Mouse (Mus musculus) midbrain, embryonic 14.5 days (tissue): ENCODE data around the gene Fam171a1. TPM values are rescaled to one million over a fixed set of nuclear protein-coding genes. Genes with fewer than 3 reads are reported as not detected.
A peak's percentile ranks its signal among the peaks of the same experiment; 100 is the strongest.
"Not testable (repeated sequence)": the region's sequence is repeated elsewhere in the genome, so short reads cannot be mapped to it uniquely, and the experiment has no call there.

Experiments
- ATAC-seq: fragments of 200-750 bp; cut with Nextera tagmentation; 2 replicates; pipeline ENCODE4 v1.8.0; 2017; ENCODE audit warnings: moderate number of reproducible peaks, moderate library complexity; ENCODE audit not compliant: low FRiP score, low TSS enrichment
- DNase-seq: peaks from one replicate; pipeline ENCODE4 v3.0.0-alpha.2; 2015
- H3K27ac ChIP-seq: fragments of 300-500 bp; sonication (generic); replicated peaks from 2 replicates; pipeline ENCODE4 v1.5.1; 2014; ENCODE audit warnings: mild to moderate bottlenecking, low read depth, low read length, moderate library complexity
- H3K27me3 ChIP-seq: fragments of 300-500 bp; sonication (generic); 2 replicates; pipeline ENCODE4 v1.6.1; 2014; ENCODE audit warnings: low read length, control low read depth, mixed read lengths; ENCODE audit not compliant: control insufficient read depth, insufficient read depth
- H3K36me3 ChIP-seq: fragments of 300-500 bp; sonication (generic); 2 replicates; pipeline ENCODE4 v1.6.1; 2014; ENCODE audit warnings: low read length, control low read depth; ENCODE audit not compliant: control insufficient read depth, insufficient read depth
- H3K4me1 ChIP-seq: fragments of 300-500 bp; sonication (generic); 2 replicates; pipeline ENCODE4 v1.6.1; 2014; ENCODE audit warnings: mild to moderate bottlenecking, antibody characterized with exemption, low read length, control low read depth; ENCODE audit not compliant: control insufficient read depth, insufficient read depth
- H3K4me2 ChIP-seq: fragments of 300-500 bp; sonication (generic); 2 replicates; pipeline ENCODE4 v1.6.1; 2014; ENCODE audit warnings: mild to moderate bottlenecking, low read length, moderate library complexity
- H3K4me3 ChIP-seq: fragments of 300-500 bp; sonication (generic); replicated peaks from 2 replicates; pipeline ENCODE4 v1.5.1; 2014; ENCODE audit warnings: low read depth, low read length
- H3K9ac ChIP-seq: fragments of 300-500 bp; sonication (generic); replicated peaks from 2 replicates; pipeline ENCODE4 v1.6.1; 2014; ENCODE audit warnings: mild to moderate bottlenecking, low read length, moderate library complexity
- H3K9me3 ChIP-seq: fragments of 300-500 bp; sonication (generic); 2 replicates; pipeline ENCODE4 v1.6.1; 2016; ENCODE audit warnings: low read length, control low read depth, mixed read lengths; ENCODE audit not compliant: control insufficient read depth
- WGBS: fragments of 180-500 bp; shearing (Covaris S2); extraction: QIAGEN DNeasy Blood & Tissue Kit; methylation state at CpG from one replicate; pipeline ENCODE4 v1.1.7; 2014; 5-methylcytosine and 5-hydroxymethylcytosine counted together
- polyA plus RNA-seq: library from polyadenylated mRNA; unstranded; fragments of >200 nt; fragmentation: Nextera tagmentation; extraction: Ambion mirVana; gene quantifications from 2 replicates; pipeline ENCODE4 v1.2.1, GENCODE M21; 2014

The Fam171a1 gene
- polyA plus RNA-seq, 1 experiment from 2014 or later: 50.9 TPM

DNA sequence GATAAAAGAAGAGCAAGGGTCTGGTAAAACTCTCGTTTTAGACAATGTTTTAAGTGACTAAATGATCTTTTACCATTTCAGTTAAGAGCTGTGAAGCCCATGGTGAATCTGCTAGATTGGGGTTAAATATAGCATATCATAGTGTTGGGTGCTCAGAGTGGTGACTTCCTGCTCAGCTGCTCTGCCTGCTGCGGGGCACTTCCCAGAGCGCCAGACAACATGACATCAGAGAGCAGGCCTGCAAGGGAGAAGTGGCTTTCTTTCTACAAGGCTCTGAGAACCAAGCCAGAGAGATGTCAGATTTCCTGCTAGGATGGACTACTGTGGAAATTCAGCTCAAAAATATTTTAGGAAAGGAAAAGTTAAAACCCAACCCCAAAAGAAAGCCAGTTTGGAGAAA, 57.8 kb downstream of the Fam171a1 start:
- no peak overlapping the region for H3K4me3 ChIP-seq
- no peak for ATAC-seq

DNA sequence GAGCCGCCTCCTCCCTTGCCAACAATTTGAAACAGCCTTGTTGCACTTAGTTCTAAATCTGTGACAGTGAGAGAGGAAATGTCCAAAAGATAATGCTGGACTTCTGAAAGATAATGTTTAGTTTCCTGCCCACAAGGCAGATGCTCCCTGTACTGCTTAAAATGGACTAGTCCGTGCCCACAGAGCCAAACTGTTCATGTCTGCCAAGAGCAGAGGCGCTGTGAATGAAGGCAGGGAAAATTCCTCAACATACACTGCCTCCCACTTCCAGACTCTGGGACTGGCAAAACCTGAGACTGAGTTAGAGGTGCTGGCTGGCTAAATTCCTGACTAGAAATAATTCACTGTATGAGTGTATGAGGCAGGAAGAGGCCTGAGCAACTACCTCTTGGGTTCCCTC, 58.6 kb downstream of the Fam171a1 start:
- 76% methylated on average over 3 of the region's 3 CpGs for WGBS
- no peaks in the 10 kb centered on the region for H3K36me3 ChIP-seq
- H3K4me3 ChIP-seq: no peak overlapping the region
- no peak overlapping the region for H3K4me2 ChIP-seq
- peaks cover 24% of the 10 kb centered on the region for H3K4me1 ChIP-seq
- no peak for DNase-seq
- no peak for ATAC-seq
- no peaks in the 10 kb centered on the region for H3K27me3 ChIP-seq
- H3K9ac ChIP-seq: 0 out of 2 replicates have a peak overlapping the region, but pooled peaks have one; percentile 13
- no peak overlapping the region for H3K27ac ChIP-seq
- H3K9me3 ChIP-seq: no peaks in the 10 kb centered on the region

More for the DNA sequence above, 57.8 kb downstream of the Fam171a1 start:
- 83% methylated on average over 3 of the region's 3 CpGs for WGBS
- Histone ChIP-seq H3K9me3 (no peaks in the 10 kb centered on the region), H3K27ac (no peak overlapping the region), H3K4me2 (no peak overlapping the region), H3K4me1 (peaks cover 24% of the 10 kb centered on the region), H3K9ac (no peak overlapping the region), H3K36me3 (no peaks in the 10 kb centered on the region), H3K27me3 (no peaks in the 10 kb centered on the region)
- no peak for DNase-seq

DNA sequence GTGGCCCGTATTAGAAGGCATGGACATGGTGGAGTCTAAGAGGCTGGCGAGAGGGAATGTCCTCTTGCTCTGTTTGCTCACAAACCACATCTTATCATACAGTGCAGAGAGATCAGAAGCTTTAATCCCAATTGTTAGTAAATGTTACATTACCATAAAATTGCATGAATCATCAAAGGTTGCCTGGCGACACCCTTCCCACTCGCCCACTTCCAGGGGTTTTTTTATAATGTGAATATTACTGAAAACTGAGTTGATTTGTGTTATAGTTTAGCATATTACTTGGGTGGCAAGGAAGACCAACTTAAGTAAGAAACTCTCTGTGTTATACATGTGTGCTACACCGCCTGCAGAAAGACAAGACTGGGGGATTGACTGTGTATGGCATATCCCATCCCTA, 60.9 kb downstream of the Fam171a1 start:
- Histone ChIP-seq H3K4me1 (peaks cover 7% of the 10 kb centered on the region), H3K27ac (no peak overlapping the region), H3K36me3 (peaks cover 15% of the 10 kb centered on the region; the same call in 1 of the 2 replicates)

DNA sequence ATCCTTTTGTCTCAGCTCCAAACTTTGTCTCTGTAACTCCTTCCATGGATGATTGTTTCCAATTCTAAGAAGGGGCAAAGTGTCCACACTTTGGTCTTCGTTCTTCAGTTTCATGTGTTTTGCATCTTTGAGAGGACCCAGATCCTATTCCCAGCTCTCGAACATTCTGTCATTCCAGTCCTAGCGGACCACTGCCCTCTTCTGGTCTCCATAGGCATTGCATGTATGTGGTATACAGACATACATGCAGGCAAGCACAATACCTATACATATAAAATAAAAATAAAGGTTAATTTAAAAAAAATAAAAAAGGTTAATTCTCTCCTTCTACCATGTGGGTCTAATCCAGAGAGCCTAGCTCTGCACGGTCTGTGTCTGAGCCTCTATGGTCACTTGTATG, 62.0 kb downstream of the Fam171a1 start:
- peaks cover 21% of the 10 kb centered on the region; the same call in 1 of the 2 replicates for H3K36me3 ChIP-seq
- not testable (repeated sequence) for H3K4me3 ChIP-seq, H3K9me3 ChIP-seq, H3K4me2 ChIP-seq, H3K9ac ChIP-seq, H3K27ac ChIP-seq, H3K4me1 ChIP-seq, H3K27me3 ChIP-seq, DNase-seq, ATAC-seq
- 94% methylated on average over 4 of the region's 4 CpGs for WGBS

More for the DNA sequence above, 60.9 kb downstream of the Fam171a1 start:
- WGBS: 85% methylated on average over 5 of the region's 5 CpGs
- H3K4me2 ChIP-seq: no peak overlapping the region
- ATAC-seq: no peak
- no peak overlapping the region for H3K4me3 ChIP-seq
- H3K9me3 ChIP-seq: no peaks in the 10 kb centered on the region
- no peaks in the 10 kb centered on the region for H3K27me3 ChIP-seq
- no peak overlapping the region for H3K9ac ChIP-seq
- no peak for DNase-seq

DNA sequence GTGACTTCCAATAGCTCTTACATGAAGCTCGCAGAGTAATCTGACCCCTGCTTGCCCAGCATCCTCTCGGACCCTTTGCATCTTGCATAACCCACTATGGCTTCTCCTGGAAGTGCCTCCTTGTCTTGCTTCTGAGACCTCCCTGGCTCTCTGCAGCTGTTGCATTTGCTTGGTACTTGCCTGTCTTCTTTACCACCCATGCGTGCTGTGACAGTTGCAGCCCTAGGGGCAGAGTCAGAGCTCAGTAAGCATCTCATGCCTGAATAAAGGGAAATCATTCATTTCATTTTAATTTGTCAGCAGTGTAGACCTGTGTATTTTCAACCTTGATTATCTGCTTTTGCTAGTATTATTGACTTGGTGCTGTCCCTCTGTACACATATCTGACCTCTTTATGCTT, 62.7 kb downstream of the Fam171a1 start:
- 90% methylated on average over 3 of the region's 3 CpGs for WGBS
- H3K9me3 ChIP-seq: no peaks in the 10 kb centered on the region
- DNase-seq (no peak), ATAC-seq (no peak)
- H3K4me2 ChIP-seq: no peak overlapping the region
- no peaks in the 10 kb centered on the region for H3K27me3 ChIP-seq
- no peak overlapping the region for H3K27ac ChIP-seq
- no peak overlapping the region for H3K9ac ChIP-seq
- H3K4me3 ChIP-seq: no peak overlapping the region
- no peaks in the 10 kb centered on the region for H3K4me1 ChIP-seq
- H3K36me3 ChIP-seq: peaks cover 21% of the 10 kb centered on the region; the same call in 1 of the 2 replicates

DNA sequence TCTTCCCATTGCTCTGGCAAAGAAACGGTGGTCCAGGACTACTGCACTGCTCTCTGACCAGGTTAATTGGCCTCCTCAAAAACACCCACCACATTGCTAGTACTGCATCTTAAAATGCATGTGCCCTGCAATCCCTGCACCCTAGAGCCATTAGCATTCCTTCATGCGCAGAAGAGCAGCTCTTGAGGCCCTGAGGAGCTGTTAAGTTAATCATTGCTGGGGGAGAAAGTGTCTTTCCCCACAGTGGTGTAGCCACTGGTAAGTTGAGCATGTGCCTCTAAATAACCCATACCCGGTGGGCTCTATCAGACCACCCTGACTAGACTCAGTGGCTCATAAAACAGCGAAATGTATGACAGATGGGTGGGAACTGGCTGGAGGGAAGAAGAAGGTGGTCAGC, 66.5 kb downstream of the Fam171a1 start:
- WGBS: 95% methylated on average over 4 of the region's 4 CpGs
- no peak overlapping the region for H3K9ac ChIP-seq
- no peaks in the 10 kb centered on the region for H3K9me3 ChIP-seq
- DNase-seq (no peak), ATAC-seq (no peak)
- no peak overlapping the region for H3K4me3 ChIP-seq
- peaks cover 24% of the 10 kb centered on the region; the same call in 1 of the 2 replicates for H3K36me3 ChIP-seq
- H3K27me3 ChIP-seq: no peaks in the 10 kb centered on the region
- no peak overlapping the region for H3K4me2 ChIP-seq
- H3K4me1 ChIP-seq: no peaks in the 10 kb centered on the region
- H3K27ac ChIP-seq: no peak overlapping the region

DNA sequence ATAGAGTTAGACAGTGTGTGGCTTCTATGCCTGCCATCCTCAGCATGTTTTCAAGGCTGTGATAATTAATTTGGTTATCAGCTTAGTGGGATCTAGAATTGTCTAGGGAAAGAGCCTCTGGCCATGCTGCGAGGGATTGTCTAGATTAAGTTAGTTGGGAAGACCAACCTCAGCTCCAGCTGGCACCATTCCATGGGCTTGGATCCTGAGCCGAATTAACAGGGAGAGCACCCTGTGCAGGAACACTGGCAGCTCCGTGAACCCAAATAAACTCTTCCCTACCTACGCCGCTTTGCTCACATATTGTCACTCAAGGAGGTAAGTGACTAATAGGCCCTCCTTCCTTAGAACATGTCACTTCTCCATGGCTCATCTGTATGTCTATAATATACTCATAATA, 69.6 kb downstream of the Fam171a1 start:
- Histone ChIP-seq H3K4me3 (no peak overlapping the region), H3K27me3 (no peaks in the 10 kb centered on the region), H3K9ac (no peak overlapping the region), H3K9me3 (no peaks in the 10 kb centered on the region), H3K4me1 (no peaks in the 10 kb centered on the region), H3K27ac (no peak overlapping the region), H3K36me3 (peaks cover 37% of the 10 kb centered on the region), H3K4me2 (no peak overlapping the region)
- DNase-seq (no peak), ATAC-seq (no peak)
- 79% methylated on average over 5 of the region's 5 CpGs for WGBS

DNA sequence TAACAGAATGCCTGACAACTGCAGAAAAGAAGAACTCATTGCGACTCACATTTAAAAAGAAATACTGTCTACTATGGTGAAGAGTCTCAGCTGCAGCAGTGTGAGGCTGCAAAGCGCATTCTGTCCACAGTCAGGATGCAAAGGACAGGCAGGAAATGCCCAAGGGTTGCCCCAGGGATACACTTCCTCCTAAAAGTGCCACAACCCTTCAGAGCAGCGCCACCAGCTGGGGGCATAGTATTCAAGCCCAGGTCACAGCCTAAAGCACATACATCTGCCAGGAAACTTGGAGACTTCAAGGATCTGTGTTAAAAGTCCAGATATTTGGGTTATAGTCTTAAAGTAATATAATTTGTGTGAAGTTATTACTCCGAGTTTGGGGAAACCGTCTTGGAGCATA, 71.3 kb downstream of the Fam171a1 start:
- Histone ChIP-seq H3K27me3 (no peaks in the 10 kb centered on the region), H3K4me1 (no peaks in the 10 kb centered on the region), H3K4me3 (no peak overlapping the region), H3K36me3 (peaks cover 36% of the 10 kb centered on the region), H3K4me2 (no peak overlapping the region), H3K9me3 (no peaks in the 10 kb centered on the region), H3K9ac (no peak overlapping the region), H3K27ac (no peak overlapping the region)
- DNase-seq (peak; percentile 18), ATAC-seq (no peak)
- 89% methylated on average over 5 of the region's 5 CpGs for WGBS

DNA sequence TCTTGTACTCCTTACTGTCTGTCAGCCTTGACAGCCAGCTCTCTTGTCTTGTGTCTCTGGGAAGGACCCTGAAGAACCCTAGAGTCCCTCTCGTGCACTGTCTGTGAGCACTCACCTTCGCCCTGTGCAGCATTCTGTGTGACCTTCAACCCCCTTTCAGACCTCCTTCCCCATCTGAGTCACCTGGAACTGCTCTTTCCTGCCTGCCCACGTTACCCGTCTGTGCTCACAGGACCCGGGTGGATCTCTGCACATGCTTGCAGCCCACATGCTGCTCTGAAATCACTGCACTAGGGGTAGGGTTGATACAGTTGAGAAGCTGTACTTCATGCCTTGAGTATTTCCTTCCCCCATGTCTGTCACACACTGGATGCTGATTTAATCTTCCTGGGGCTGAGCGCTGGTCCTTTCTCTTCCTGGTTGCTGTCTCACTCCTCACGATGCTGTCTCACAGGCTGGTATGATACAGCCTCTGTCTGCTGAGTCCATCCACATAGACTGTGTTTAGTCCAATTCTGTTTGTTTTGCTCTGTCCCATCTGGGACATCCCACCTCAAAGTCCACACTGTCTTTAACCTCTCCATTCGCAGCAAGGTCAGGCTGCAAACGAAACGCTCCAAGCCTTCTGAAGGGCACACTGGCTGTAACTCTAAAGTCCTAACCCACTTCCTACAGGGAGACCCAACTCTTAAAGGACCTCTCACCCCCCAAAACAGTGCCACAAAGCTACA, 74.9 kb downstream of the Fam171a1 start:
- Histone ChIP-seq H3K9me3 (no peaks in the 10 kb centered on the region), H3K27me3 (no peaks in the 10 kb centered on the region), H3K4me3 (no peak overlapping the region), H3K4me2 (no peak overlapping the region), H3K27ac (no peak overlapping the region), H3K9ac (no peak overlapping the region), H3K36me3 (peaks cover 38% of the 10 kb centered on the region), H3K4me1 (no peaks in the 10 kb centered on the region)
- 91% methylated on average over 10 of the region's 10 CpGs for WGBS
- DNase-seq (no peak), ATAC-seq (no peak)
